12 mouse cellular contexts compared by ENCODE assay signal in genomic region chr3:121330244-121330646, GRCm38 (mm10). TPM values are rescaled to one million over a fixed set of nuclear protein-coding genes. Genes with fewer than 3 reads are reported as not detected.
A peak's percentile ranks its signal among the peaks of the same experiment; 100 is the strongest.
DNase-seq lines count a peak whose midpoint lies in the region; ATAC-seq and TF ChIP-seq lines count a peak whose summit lies in the region.
"Had no signal": no experiment of that assay in that cellular context is flagged by ENCODE, and none has a peak within 500 bp of the region (broad histone marks: within the 10 kb centered on the region; RNA-seq: fewer than 3 reads in every experiment).

No protein-coding gene starts in this region.

- intact Hi-C loops in gastrocnemius, postnatal 36 days (cut with DNase I): no loop called here

- H3K27ac ChIP-seq in hindbrain, postnatal 0 days: no peak overlapping the region; the same call in 1 of the 2 replicates
- H3K27ac ChIP-seq: liver, embryonic 15.5 days; neural tube, embryonic 12.5 days had no signal

- no peak for TF ChIP-seq CTCF in hindbrain, postnatal 0 days (IDR thresholded peaks at IDR 0.05; ENCODE audit: low read depth)

- no peak overlapping the region for H3K9ac ChIP-seq in hindbrain, postnatal 0 days (replicated peaks; ENCODE audit: low read length)
- H3K9ac ChIP-seq: liver, embryonic 15.5 days; neural tube, embryonic 12.5 days had no signal

- no peak for ATAC-seq in hindbrain, postnatal 0 days
- ATAC-seq: intestine, postnatal 0 days had no signal

- H3K4me2 ChIP-seq in hindbrain, postnatal 0 days (ENCODE audit: low read depth, low read length): no peak overlapping the region
- H3K4me2 ChIP-seq: liver, embryonic 15.5 days; neural tube, embryonic 12.5 days had no signal

- H3K4me3 ChIP-seq in hindbrain, postnatal 0 days (ENCODE audit: low read length): no peak overlapping the region
- H3K4me3 ChIP-seq: liver, embryonic 15.5 days; neural tube, embryonic 12.5 days had no signal

- H3K9me3 ChIP-seq in hindbrain, postnatal 0 days (ENCODE audit: low read length): no peaks in the 10 kb centered on the region
- H3K9me3 ChIP-seq: liver, embryonic 15.5 days; neural tube, embryonic 12.5 days had no signal

- WGBS in hindbrain, postnatal 0 days: 51% methylated on average over 7 of the region's 7 CpGs

- no peaks in the 10 kb centered on the region for H3K4me1 ChIP-seq in hindbrain, postnatal 0 days (ENCODE audit: insufficient read depth, low read length)
- H3K4me1 ChIP-seq: neural tube, embryonic 12.5 days had no signal

- H3K36me3 ChIP-seq in hindbrain, postnatal 0 days (ENCODE audit: insufficient read depth, low read length): no peaks in the 10 kb centered on the region
- H3K36me3 ChIP-seq: liver, embryonic 15.5 days; neural tube, embryonic 12.5 days had no signal

- DNase-seq in gastrocnemius, adult 18-20 months (ENCODE audit: low spot score): peak; percentile 15
- no peak for DNase-seq in gastrocnemius, postnatal 36 days
- peak; percentile 23 to 35 for DNase-seq in spleen, adult 18-20 months
- DNase-seq in spleen, postnatal 4 days (ENCODE audit: low spot score in 2 of 2): no peak
- peak; percentile 15 for DNase-seq in heart, postnatal 4 days
- DNase-seq in thymus, postnatal 25 days: peak; percentile 46
- DNase-seq in adrenal gland, postnatal 4 days (ENCODE audit: low spot score in 2 of 2): no peak
- no peak for DNase-seq in hindbrain, postnatal 0 days (ENCODE audit: low spot score)
- DNase-seq: right cerebral cortex, postnatal 4 days had no signal

- no peaks in the 10 kb centered on the region for H3K27me3 ChIP-seq in hindbrain, postnatal 0 days (ENCODE audit: insufficient read depth, low read length)
- H3K27me3 ChIP-seq: liver, embryonic 15.5 days; neural tube, embryonic 12.5 days had no signal

RNA-seq across cellular contexts. Expression of gene Alg14, which starts 38.7 kb away (rescaled TPM):
- total RNA-seq in gastrocnemius, adult 18-20 months (2021): 1 to 10 TPM; 6.7 to 6.9 TPM
- 1 to 10 TPM; 7.0 to 8.7 TPM for total RNA-seq in gastrocnemius, postnatal 36 days (2021)
- total RNA-seq in heart, postnatal 4 days (2021): 10 to 100 TPM; 21.9 to 24.7 TPM
- total RNA-seq in adrenal gland, postnatal 4 days (2021): 10 to 100 TPM; 27.6 to 31.0 TPM
- 26.6 and 30.3 TPM in 2 replicates for total RNA-seq in hindbrain, postnatal 0 days (2014; rRNA removed)
- 35.3 and 39.5 TPM in 2 replicates for polyA plus RNA-seq in hindbrain, postnatal 0 days (2015; fragmentation: Nextera tagmentation; extraction: Ambion mirVana)

RNA-seq across cellular contexts. Expression of gene Tmem56, which starts 47.3 kb away (rescaled TPM):
- 10 to 100 TPM; 44.0 to 52.1 TPM for total RNA-seq in gastrocnemius, adult 18-20 months (2021)
- total RNA-seq in gastrocnemius, postnatal 36 days (2021): 10 to 100 TPM; 33.7 to 37.2 TPM
- total RNA-seq in heart, postnatal 4 days (2021): 1 to 10 TPM in 1 of 2 experiments, under 1 TPM in 1; 0.69 to 1.7 TPM
- 10 to 100 TPM; 19.4 to 22.0 TPM for total RNA-seq in adrenal gland, postnatal 4 days (2021)
- total RNA-seq in hindbrain, postnatal 0 days (2014; rRNA removed): 8.1 and 13.5 TPM in 2 replicates
- 3.8 and 3.9 TPM in 2 replicates for polyA plus RNA-seq in hindbrain, postnatal 0 days (2015; fragmentation: Nextera tagmentation; extraction: Ambion mirVana)

Comparison
In these comparisons a context has a peak if more than half of its experiments do, and no peak if none do; other contexts are left out.
1. DNase-seq: peak in gastrocnemius, adult 18-20 months (single experiment), spleen, adult 18-20 months (2 of 2), heart, postnatal 4 days (single experiment) and thymus, postnatal 25 days (single experiment); none in gastrocnemius, postnatal 36 days (0 of 2), spleen, postnatal 4 days (0 of 2), adrenal gland, postnatal 4 days (0 of 2) and hindbrain, postnatal 0 days (single experiment).